Mouse (Mus musculus) embryonic facial prominence, embryonic 12.5 days (tissue): ENCODE measurements around the gene Tom1. TPM values are rescaled to one million over a fixed set of nuclear protein-coding genes. Genes with fewer than 3 reads are reported as not detected.
A peak's percentile ranks its signal among the peaks of the same experiment; 100 is the strongest.

Source experiments
- ATAC-seq: fragments of 200-750 bp; cut with Nextera tagmentation; 2 replicates; pipeline ENCODE4 v1.8.0; 2017; ENCODE audit not compliant: insufficient number of reproducible peaks, insufficient read depth, low FRiP score, low TSS enrichment
- H3K27ac ChIP-seq: fragments of 300-500 bp; sonication (generic); 2 replicates; pipeline ENCODE4 v1.5.1; 2016; ENCODE audit warnings: mild to moderate bottlenecking
- H3K27me3 ChIP-seq: fragments of 300-500 bp; sonication (generic); 2 replicates; pipeline ENCODE4 v1.6.1; 2016; ENCODE audit warnings: mild to moderate bottlenecking, moderate library complexity
- H3K36me3 ChIP-seq: fragments of 300-500 bp; sonication (generic); 2 replicates; pipeline ENCODE4 v1.6.1; 2016; ENCODE audit warnings: mild to moderate bottlenecking
- H3K4me1 ChIP-seq: fragments of 300-500 bp; sonication (generic); 2 replicates; pipeline ENCODE4 v1.6.1; 2016
- H3K4me2 ChIP-seq: fragments of 300-500 bp; sonication (generic); replicated peaks from 2 replicates; pipeline ENCODE4 v1.6.1; 2016; ENCODE audit warnings: mild to moderate bottlenecking, moderate library complexity
- H3K4me3 ChIP-seq: fragments of 300-500 bp; sonication (generic); 2 replicates; pipeline ENCODE4 v1.5.1; 2016; ENCODE audit warnings: mild to moderate bottlenecking
- H3K9ac ChIP-seq: fragments of 300-500 bp; sonication (generic); 2 replicates; pipeline ENCODE4 v1.6.1; 2016; ENCODE audit warnings: mild to moderate bottlenecking, moderate library complexity
- H3K9me3 ChIP-seq: fragments of 300-500 bp; sonication (generic); 2 replicates; pipeline ENCODE4 v1.6.1; 2016; ENCODE audit warnings: mild to moderate bottlenecking, moderate library complexity
- WGBS: fragments of 180-500 bp; shearing (Covaris S2); methylation state at CpG from one replicate; pipeline ENCODE4 v1.1.7; 2016; 5-methylcytosine and 5-hydroxymethylcytosine counted together
- polyA plus RNA-seq: library from polyadenylated mRNA; unstranded; fragments of >200 nt; fragmentation: Nextera tagmentation; extraction: Ambion mirVana; gene quantifications from 2 replicates; pipeline ENCODE4 v1.2.1, GENCODE M21; 2016

Gene Tom1
- polyA plus RNA-seq, 1 experiment from 2014 or later = 36.9 TPM

DNA sequence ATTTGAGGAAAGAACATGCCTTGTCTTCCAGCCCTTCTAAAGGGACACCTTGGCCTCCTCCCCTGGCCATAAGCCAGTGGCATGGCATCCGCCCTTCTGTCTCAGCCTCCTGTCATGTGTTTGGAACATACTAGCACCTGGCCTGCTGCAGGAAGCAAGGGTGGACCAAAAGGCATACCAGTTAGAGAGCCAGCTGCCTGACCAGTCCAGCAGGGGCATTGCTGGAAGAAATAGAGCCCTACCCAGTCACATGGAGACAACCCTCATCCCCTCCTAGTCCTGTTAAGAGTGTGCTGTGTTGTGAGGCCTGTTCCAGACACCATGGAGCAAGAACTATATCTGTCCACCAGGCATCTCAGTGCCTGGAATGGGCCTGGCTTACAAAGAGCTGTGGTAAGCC lies 12.8 kb downstream of the Tom1 start:
- Histone ChIP-seq H3K36me3 (peaks cover 4% of the 10 kb centered on the region; the same call in 1 of the 2 replicates), H3K4me3 (no peak overlapping the region), H3K27ac (no peak overlapping the region), H3K9me3 (no peaks in the 10 kb centered on the region), H3K27me3 (no peaks in the 10 kb centered on the region), H3K4me2 (no peak overlapping the region), H3K9ac (no peak overlapping the region), H3K4me1 (no peaks in the 10 kb centered on the region)
- ATAC-seq = no peak
- WGBS = 72% methylated on average over 1 of the region's 1 CpGs

DNA sequence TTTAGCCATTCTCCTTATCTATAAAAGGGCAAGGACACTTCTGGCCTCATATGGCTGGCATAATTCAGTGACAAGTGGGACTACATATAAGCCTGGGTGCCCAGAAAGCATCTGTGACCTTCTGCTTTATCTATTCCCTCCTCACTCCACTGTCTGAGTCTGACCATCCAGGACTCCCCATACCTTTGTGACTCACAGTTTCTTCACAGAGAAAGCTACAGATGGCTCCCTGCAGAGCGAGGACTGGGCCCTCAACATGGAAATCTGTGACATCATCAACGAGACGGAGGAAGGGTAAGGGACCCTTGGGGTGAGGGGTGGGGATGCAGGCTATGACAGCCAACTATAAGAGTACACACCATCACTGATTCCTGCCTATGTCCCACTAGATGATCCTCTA lies 14.3 kb downstream of the Tom1 start:
- Histone ChIP-seq H3K27me3 (no peaks in the 10 kb centered on the region), H3K36me3 (peaks cover 4% of the 10 kb centered on the region; the same call in 1 of the 2 replicates), H3K4me2 (no peak overlapping the region), H3K9me3 (no peaks in the 10 kb centered on the region), H3K4me3 (no peak overlapping the region), H3K4me1 (no peaks in the 10 kb centered on the region), H3K9ac (no peak overlapping the region), H3K27ac (no peak overlapping the region)
- 89% methylated on average over 3 of the region's 3 CpGs for WGBS
- no peak for ATAC-seq

GRCm38 (mm10) chr8:75053342-75053741 lies 19.8 kb downstream of the Tom1 start:
- Histone ChIP-seq H3K36me3 (peaks cover 16% of the 10 kb centered on the region; the same call in 1 of the 2 replicates), H3K27ac (no peak overlapping the region), H3K4me3 (no peak overlapping the region), H3K4me1 (no peaks in the 10 kb centered on the region), H3K9me3 (no peaks in the 10 kb centered on the region), H3K27me3 (no peaks in the 10 kb centered on the region), H3K4me2 (no peak overlapping the region), H3K9ac (no peak overlapping the region)
- 89% methylated on average over 4 of the region's 4 CpGs for WGBS
- no peak for ATAC-seq

- ATAC-seq = no peak
- Histone ChIP-seq H3K4me2 (no peak overlapping the region), H3K27me3 (no peaks in the 10 kb centered on the region), H3K27ac (no peak overlapping the region), H3K9me3 (no peaks in the 10 kb centered on the region), H3K4me3 (no peak overlapping the region), H3K9ac (no peak overlapping the region), H3K4me1 (no peaks in the 10 kb centered on the region), H3K36me3 (0 out of 2 replicates have a peak, but pooled peaks cover 12% of the 10 kb centered on the region)
- 100% methylated on average over 2 of the region's 2 CpGs for WGBS
Observed at GRCm38 (mm10) chr8:75055673-75056072, 22.2 kb downstream of the Tom1 start.

DNA sequence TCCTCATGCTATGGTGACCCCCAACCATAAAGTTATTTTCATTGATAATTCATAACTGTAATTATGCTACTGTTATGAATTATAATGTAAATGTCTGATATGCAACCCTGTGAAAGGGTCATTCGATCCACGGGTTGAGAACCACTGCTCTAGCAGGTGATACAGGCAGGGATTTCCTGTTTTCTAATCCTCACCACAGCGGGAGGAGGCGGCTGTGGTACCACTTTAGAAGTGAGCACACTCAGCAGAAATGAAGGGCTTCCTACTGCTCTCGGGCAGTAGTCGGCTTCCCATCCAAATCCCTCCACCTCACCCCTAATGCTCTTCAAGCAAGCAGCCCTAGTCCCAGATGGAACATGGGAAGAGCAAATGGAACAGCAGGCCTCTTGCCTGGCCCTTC lies 26.5 kb downstream of the Tom1 start:
- H3K27ac ChIP-seq = no peak overlapping the region
- H3K9ac ChIP-seq = no peak overlapping the region
- H3K36me3 ChIP-seq = peaks cover 22% of the 10 kb centered on the region; the same call in 1 of the 2 replicates
- no peaks in the 10 kb centered on the region for H3K27me3 ChIP-seq
- no peaks in the 10 kb centered on the region for H3K9me3 ChIP-seq
- no peak overlapping the region for H3K4me3 ChIP-seq
- WGBS = 74% methylated on average over 6 of the region's 6 CpGs
- H3K4me2 ChIP-seq = no peak overlapping the region
- H3K4me1 ChIP-seq = no peaks in the 10 kb centered on the region
- ATAC-seq = no peak

DNA sequence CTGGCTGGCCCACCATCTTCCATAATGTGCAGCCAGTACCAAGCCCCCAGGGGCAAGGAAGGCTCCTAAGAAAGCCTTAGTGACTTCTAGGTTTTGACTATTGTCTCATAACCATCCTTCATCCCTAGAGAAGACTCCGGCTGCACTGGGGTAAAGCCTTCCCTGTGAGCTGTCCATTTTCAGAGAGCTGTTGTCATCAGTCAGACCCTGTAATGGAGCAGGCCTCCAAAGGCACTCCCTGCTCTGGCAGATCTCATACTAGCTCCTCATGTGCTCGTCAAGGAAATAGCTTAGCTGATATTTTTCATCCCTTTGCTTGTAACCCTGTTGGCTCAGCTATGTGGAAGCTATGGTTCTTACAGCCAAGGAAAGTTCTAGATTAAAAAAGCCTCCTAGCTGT lies 27.3 kb downstream of the Tom1 start:
- H3K27me3 ChIP-seq = no peaks in the 10 kb centered on the region
- H3K36me3 ChIP-seq = peaks cover 29% of the 10 kb centered on the region; the same call in 1 of the 2 replicates
- H3K4me1 ChIP-seq = no peaks in the 10 kb centered on the region
- H3K4me3 ChIP-seq = no peak overlapping the region
- no peak for ATAC-seq
- WGBS = 71% methylated on average over 2 of the region's 2 CpGs
- no peak overlapping the region for H3K27ac ChIP-seq
- no peaks in the 10 kb centered on the region for H3K9me3 ChIP-seq
- H3K9ac ChIP-seq = no peak overlapping the region
- H3K4me2 ChIP-seq = no peak overlapping the region

DNA sequence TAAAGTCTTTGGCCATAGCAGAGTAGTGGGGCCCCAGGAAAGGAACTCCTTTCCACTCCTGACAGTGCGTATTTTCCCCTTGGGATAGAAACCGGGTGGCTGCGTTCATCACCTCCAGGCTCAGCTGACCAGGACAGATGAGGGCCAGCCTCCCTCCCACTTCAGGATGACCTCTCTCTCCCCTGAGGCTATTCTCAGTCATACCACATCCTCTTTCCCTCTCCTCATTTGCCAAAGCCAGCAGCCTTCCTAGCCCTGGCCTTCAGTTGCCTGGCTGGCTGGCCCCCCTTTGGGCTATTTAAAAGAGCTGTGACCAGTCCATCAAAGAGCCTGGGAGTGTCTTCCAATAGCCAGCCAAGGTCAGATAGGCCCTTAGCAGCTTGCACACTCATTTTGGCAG lies 29.8 kb downstream of the Tom1 start:
- WGBS = 46% methylated on average over 3 of the region's 3 CpGs
- Histone ChIP-seq H3K27me3 (no peaks in the 10 kb centered on the region), H3K9ac (no peak overlapping the region), H3K4me3 (no peak overlapping the region), H3K4me2 (no peak overlapping the region), H3K4me1 (no peaks in the 10 kb centered on the region), H3K27ac (no peak overlapping the region), H3K9me3 (no peaks in the 10 kb centered on the region), H3K36me3 (peaks cover 21% of the 10 kb centered on the region; the same call in 1 of the 2 replicates)
- no peak for ATAC-seq

DNA sequence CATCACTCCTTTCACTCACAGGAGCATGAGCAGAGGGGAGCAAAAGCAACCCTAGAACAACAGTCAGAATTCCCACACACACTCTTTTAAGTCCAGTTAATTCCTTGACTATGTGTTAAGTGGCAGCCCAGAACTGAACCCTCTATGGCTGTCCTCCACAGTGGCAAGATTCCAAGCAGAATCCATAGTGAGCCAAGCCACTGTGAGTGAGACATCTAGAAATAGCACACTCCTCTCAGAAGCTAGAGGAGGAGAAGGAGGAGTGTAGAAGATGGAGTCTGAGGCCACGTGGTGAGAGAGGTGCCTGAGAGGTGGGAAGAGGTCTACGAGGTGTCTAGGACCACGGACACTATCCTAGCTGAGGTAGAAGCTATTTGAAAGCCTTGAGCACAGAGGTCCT lies 31.3 kb downstream of the Tom1 start:
- ATAC-seq = no peak
- no peaks in the 10 kb centered on the region for H3K27me3 ChIP-seq
- H3K4me1 ChIP-seq = no peaks in the 10 kb centered on the region
- peaks cover 21% of the 10 kb centered on the region; the same call in 1 of the 2 replicates for H3K36me3 ChIP-seq
- WGBS = 90% methylated on average over 3 of the region's 3 CpGs
- H3K4me2 ChIP-seq = no peak overlapping the region
- H3K4me3 ChIP-seq = no peak overlapping the region
- H3K9ac ChIP-seq = no peak overlapping the region
- H3K9me3 ChIP-seq = no peaks in the 10 kb centered on the region
- no peak overlapping the region for H3K27ac ChIP-seq

- Histone ChIP-seq H3K4me2 (no peak overlapping the region), H3K27ac (no peak overlapping the region), H3K27me3 (no peaks in the 10 kb centered on the region), H3K9me3 (no peaks in the 10 kb centered on the region), H3K36me3 (peaks cover 21% of the 10 kb centered on the region; the same call in 1 of the 2 replicates), H3K9ac (no peak overlapping the region), H3K4me3 (no peak overlapping the region), H3K4me1 (no peaks in the 10 kb centered on the region)
- 77% methylated on average over 6 of the region's 6 CpGs for WGBS
- no peak for ATAC-seq
Observed at GRCm38 (mm10) chr8:75067287-75067686, 33.8 kb downstream of the Tom1 start.

DNA sequence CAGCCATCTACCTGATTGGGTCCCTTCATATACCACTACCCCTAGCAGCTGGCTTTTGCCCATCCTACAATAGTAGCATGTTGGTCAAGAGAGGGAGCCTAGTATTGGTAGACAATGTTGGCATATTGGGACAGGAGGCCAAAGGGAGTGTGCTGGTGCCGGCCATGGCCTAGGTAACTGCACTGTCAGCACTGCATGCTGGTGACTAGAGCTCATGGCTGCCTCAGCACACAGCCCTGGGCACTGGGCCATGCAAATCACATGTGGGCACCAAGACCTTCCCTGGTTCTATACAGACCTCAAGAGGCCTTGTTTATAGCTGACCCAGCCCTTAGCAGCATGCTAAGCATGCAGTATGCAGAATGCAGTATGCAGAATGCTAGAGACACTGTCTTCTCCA lies 36.8 kb downstream of the Tom1 start:
- H3K9ac ChIP-seq = no peak overlapping the region
- 0 out of 2 replicates have a peak, but pooled peaks cover 9% of the 10 kb centered on the region for H3K36me3 ChIP-seq

DNA sequence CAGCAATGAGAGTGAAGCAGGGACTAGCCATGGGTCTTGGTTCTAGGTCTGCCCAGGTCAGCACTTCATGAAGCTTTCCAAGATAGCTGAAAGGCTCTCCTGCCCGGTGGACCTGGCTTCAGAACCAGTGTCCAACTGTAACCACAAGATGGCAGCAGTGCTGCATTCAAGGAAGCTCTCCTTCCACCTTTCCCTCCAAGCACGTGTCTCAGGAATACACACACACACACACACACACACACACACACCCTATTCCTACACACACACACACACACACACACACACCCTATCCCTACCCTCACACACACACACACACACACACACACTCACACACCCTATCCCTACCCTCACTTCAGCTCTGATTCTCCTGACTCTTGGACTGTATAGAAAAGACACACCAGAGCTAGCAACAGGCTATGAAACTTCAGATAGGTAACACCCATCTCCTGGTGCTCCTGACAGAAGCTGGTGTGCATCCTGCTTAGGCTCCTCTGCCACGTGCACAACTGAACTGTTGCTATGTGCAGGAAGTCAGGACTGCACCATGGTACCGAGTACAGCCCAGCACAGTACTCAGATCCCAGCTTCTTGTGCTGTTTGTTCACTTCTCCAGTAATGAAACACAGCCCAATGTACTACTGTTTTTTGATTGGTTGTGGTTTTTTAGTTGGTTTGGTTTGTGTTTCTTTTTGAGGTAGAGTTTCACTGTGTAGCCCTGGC lies 38.3 kb downstream of the Tom1 start:
- ATAC-seq = peak; percentile 77
- Histone ChIP-seq H3K36me3 (0 out of 2 replicates have a peak, but pooled peaks cover 4% of the 10 kb centered on the region), H3K27ac (no peak overlapping the region), H3K9me3 (no peaks in the 10 kb centered on the region), H3K4me3 (no peak overlapping the region), H3K27me3 (no peaks in the 10 kb centered on the region), H3K9ac (no peak overlapping the region), H3K4me2 (no peak overlapping the region), H3K4me1 (no peaks in the 10 kb centered on the region)
- WGBS = 27% methylated on average over 4 of the region's 4 CpGs

More for the DNA sequence above, 36.8 kb downstream of the Tom1 start:
- no peak for ATAC-seq
- Histone ChIP-seq H3K9me3 (no peaks in the 10 kb centered on the region), H3K4me2 (no peak overlapping the region), H3K4me1 (no peaks in the 10 kb centered on the region), H3K27ac (no peak overlapping the region), H3K27me3 (no peaks in the 10 kb centered on the region), H3K4me3 (no peak overlapping the region)
- 73% methylated on average over 1 of the region's 1 CpGs for WGBS

DNA sequence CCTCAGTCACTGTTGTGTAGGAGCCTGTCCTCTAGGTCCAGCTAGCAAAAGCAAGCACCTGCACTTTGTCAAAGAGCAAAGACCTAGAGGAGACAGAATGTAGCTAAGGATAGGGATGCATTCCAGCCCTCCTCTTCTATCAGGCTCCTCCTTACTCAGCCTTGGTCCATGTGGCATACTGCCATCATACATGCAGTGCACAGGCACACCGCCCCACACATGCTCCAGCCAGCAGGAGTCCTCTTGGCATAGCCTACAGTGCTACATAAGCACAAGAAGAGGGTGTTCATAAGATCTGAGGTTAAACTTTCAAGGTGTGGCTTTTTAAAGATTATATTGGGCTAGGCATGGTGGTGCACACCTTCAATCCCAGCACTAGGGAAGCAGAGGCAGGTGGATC lies 41.4 kb downstream of the Tom1 start:
- Histone ChIP-seq H3K27ac (no peak overlapping the region), H3K36me3 (no peaks in the 10 kb centered on the region), H3K4me3 (no peak overlapping the region), H3K4me2 (no peak overlapping the region), H3K9ac (no peak overlapping the region), H3K4me1 (no peaks in the 10 kb centered on the region), H3K27me3 (no peaks in the 10 kb centered on the region), H3K9me3 (no peaks in the 10 kb centered on the region)
- WGBS = 90% methylated on average over 1 of the region's 1 CpGs
- no peak for ATAC-seq
